Mouse (Mus musculus) kidney, postnatal 4 days (tissue): ENCODE measurements around the gene Btbd1.

ENCODE experiments used
- DNase-seq, 2 experiments: peaks; one replicate each; pipeline ENCODE4 v3.0.0; 2021; ENCODE audit warnings: mixed read lengths in 2 of 2

The Btbd1 gene

DNA sequence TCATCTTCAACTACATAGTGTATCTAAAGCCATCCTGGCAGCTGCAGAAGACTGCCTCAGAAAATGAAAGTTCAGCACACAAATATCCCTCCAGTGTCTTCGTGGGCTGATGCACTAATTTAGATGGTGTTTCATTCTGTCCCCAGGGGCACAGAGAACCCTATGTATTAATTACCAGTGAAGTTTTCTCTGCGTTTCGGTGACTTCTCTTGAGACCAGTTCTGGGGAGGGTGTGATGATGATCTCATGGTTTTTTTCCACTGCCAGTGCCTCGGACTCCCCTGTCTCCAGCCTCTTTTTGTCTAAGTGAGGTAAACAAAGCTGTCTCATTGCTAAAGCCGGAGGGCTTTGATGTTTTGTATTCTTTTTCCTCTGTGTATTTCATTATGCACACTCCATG, 53.9 kb downstream of the Btbd1 start:
- DNase-seq, result no peak

DNA sequence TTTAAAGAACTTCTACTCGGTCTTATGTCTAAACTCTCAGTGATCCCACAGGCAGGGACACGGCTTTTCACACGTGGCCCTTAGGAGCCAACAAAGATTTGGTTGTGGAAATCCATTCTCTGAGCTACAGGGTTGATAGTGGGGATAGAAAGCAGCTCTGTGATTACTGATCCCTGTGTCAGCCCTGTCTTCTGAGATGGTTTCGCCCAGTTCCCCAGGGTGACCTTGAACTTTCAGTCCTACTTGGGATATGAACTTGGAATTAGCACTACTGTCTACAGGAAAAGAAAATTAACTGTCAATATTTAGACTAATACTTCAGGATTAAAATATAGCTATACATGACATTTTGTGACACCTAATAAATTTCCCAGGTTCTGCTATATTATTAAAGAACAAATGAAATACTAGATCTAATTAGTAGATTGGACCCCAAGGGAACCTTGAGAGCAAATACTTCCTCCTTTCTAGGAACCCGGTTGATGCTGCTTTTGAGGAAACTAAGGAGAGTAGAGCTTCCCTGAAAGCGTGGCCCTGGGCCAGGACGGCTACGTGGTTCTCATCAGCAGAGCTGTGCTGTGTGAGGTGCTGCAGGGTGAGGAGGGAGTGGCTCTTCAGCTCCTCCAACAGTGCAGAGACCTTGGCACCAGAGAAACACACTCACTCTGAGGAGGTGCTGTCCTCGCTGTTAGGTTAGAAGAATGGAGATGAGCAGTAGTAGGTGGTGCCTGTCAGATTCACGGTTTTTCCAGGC, 56.3 kb downstream of the Btbd1 start:
- DNase-seq, result peak in 1 of 2 experiments; percentile 9

DNA sequence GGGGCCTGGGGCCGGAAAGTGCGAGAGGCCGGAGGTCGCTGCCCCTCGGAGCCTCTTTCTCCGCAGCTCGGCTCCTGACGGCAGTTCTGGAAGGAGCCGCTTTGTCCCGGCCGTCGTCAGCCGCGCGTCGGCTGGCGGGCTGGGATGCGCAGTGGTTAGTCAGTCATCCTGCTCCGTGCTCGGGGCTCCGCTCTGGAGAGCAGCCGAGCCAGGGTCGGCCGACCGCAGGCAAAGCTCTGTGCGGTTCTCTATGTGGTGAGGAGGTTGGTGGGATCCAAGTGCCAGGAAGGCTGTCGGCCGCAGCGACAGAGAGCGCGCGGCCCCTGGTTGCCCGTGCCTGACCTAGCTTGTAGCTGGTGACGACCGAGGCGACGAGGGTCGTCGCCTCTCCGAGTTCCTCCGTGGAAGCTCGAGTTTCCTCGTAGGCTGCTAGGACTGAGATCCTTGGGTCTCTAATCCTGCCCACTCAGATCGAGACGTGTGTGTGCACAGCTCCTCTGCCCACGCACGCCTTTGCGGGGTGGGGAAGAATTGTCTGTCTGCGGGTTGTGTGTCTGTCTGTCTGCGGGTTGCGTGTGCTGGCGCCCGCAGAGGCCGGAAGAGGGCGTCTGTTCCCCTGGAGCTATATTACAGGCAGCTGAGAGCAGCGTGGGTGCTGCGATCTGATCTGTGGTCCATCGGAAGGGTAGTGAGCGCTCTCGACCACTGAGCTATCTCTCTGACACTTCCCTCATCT, 66.0 kb downstream of the Btbd1 start:
- peak; percentile 71 to 82 for DNase-seq

DNA sequence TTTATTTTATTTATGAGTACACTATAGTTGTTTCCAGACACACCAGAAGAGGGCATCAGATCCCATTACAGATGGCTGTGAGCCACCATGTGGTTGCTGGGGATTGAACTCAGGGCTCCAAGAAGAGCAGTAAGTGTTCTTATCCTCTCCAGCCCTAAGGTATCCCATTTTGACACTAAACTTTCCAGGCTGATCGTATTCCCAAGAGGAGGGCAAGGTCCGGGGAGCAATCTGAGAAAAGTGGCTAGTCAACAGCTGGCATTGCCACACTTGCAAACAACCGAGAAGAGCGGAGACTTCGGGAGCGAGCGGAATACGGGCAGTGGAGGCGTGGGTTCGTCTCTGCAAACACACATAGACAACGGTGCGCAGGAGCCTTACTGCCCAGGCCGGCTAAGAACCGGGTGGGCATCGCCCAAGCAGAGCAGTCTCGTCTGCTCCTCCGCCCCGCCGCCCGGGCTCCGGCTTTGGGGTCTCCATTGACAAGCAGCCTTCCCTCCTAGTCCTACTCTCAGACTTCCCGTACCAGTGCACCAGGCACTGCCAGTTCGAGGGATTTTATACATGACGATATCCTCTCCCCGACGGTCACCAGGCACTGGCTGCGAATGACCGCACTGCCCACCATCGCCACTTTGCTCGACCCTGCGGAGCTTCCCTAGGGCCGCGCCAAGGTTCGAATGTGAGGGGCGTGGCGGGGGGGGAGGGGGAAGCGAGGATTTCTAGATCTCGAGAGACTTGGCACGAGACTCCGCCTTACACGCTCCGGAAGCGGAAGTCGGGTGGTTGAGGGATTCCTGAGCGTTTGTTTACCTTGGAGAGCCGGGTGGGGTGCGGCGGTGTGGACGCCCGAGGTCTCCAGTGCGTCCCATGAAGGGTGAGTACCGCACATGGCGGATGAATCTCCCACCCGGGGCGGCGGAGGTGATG, 66.8 kb downstream of the Btbd1 start, which contains the start of gene Ramac:
Ramac (plus strand) TSS at position 746 of the 930 bp plus-strand sequence.
- DNase-seq, result peak; percentile 94 to 96

DNA sequence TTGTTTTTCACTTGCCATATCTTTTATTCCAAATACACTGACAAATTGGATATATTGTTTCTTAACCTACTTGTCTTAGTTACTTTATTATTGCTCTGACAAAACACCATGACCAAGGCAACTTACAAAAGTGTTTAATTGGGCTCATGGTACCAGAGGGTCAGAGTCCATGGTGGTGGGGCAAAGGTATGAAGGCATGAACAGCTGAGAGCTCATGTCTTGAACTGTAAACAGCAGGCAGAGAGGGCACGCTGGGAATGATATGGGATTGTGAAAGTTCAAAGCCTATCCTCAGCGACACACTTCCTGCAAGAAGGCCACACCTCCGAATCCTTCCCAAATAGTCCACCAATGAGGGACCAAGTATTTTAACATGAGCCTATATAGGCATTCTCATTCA, 81.3 kb downstream of the Btbd1 start:
- DNase-seq, result no peak

DNA sequence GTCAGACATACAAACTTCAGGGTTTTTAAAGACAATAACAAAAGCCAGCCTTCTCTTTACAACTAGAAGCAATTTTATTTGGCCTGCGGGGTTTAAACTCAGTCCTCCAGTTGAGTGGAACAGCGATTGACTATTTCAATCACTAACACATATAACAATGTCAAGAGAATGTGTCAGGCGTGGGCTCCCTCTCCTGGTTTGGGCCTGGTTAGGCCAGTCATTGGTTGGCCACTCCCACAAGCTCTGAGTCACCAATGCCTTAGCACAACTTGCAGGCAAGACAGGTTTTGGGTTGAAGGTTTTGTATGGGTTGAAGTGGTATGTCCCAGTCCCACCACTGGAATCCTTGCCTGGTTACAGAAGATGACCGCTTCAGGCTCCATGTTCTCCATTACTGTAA, 85.1 kb downstream of the Btbd1 start:
- peak; percentile 49 to 60 for DNase-seq
